Mouse (Mus musculus): ENCODE measurements around the gene Polr2i. TPM values are rescaled to one million over a fixed set of nuclear protein-coding genes. Genes with fewer than 3 reads are reported as not detected.

Gene Polr2i
- polyA plus RNA-seq, 1 experiment from 2014 or later, result 173 TPM

- H3K4me2 ChIP-seq (replicated peaks; ENCODE audit: low read depth, low read length), result peak overlapping the region; percentile 33
- under 1% methylated on average over 16 of the region's 16 CpGs for whole genome bisulfite sequencing
- no peak overlapping the region; the same call in 1 of the 2 replicates for H3K9ac ChIP-seq (ENCODE audit: low read depth, low read length)
- H3K36me3 ChIP-seq (ENCODE audit: control insufficient read depth, insufficient read depth, low read length), result no peaks in the 10 kb centered on the region
- ATAC-seq (ENCODE audit: low FRiP score, low TSS enrichment), result peak; percentile 81
- peak overlapping the region; percentile 3; the same call in 1 of the 2 replicates for H3K4me3 ChIP-seq (ENCODE audit: low read length)
- H3K9me3 ChIP-seq (ENCODE audit: control insufficient read depth, low read length), result no peaks in the 10 kb centered on the region
- H3K27ac ChIP-seq (ENCODE audit: low read depth, low read length), result no peak overlapping the region
- no peaks in the 10 kb centered on the region; the same call in 1 of the 2 replicates for H3K4me1 ChIP-seq (ENCODE audit: control insufficient read depth, insufficient read depth, low read length)
- no peaks in the 10 kb centered on the region for H3K27me3 ChIP-seq (ENCODE audit: control insufficient read depth, insufficient read depth, low read length)
Observed at GRCm38 (mm10) chr7:30216723-30217151, 15.0 kb upstream of the Polr2i start.

DNA sequence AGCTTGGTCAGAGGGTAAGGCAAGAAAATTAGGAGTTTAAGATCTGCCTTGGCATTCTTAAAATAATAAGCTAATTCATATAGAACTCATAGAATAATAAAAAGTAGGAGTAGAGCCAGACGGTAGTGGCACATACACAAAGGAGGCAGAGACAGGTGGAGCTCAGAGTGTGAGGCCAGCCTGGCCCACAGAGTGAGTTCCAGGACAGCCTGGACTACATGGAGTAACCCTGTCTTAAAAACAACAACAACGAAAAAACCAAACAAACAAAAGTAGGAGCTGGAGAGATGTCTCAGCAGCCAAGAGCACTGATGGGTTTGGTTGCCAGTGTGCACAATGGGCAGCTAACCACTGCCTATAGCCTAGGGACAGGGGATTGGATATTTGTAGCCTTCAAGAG, 14.5 kb upstream of the Polr2i start:
- Histone ChIP-seq H3K4me2 (replicated peaks; ENCODE audit: low read depth, low read length) (no peak overlapping the region), H3K9me3 (ENCODE audit: control insufficient read depth, low read length) (no peaks in the 10 kb centered on the region), H3K36me3 (ENCODE audit: control insufficient read depth, insufficient read depth, low read length) (no peaks in the 10 kb centered on the region), H3K27ac (ENCODE audit: low read depth, low read length) (no peak overlapping the region), H3K9ac (ENCODE audit: low read depth, low read length) (no peak overlapping the region), H3K4me3 (ENCODE audit: low read length) (no peak overlapping the region), H3K4me1 (ENCODE audit: control insufficient read depth, insufficient read depth, low read length) (no peaks in the 10 kb centered on the region; the same call in 1 of the 2 replicates), H3K27me3 (ENCODE audit: control insufficient read depth, insufficient read depth, low read length) (no peaks in the 10 kb centered on the region)
- WGBS, result 82% methylated on average over 2 of the region's 2 CpGs
- ATAC-seq (ENCODE audit: low FRiP score, low TSS enrichment), result no peak

- Histone ChIP-seq H3K36me3 (ENCODE audit: control insufficient read depth, insufficient read depth, low read length) (peaks cover 10% of the 10 kb centered on the region), H3K27ac (ENCODE audit: low read depth, low read length) (peak overlapping the region; percentile 59; the same call in 1 of the 2 replicates), H3K9ac (ENCODE audit: low read depth, low read length) (peak overlapping the region; percentile 68), H3K4me2 (replicated peaks; ENCODE audit: low read depth, low read length) (peak overlapping the region; percentile 90), H3K27me3 (ENCODE audit: control insufficient read depth, insufficient read depth, low read length) (no peaks in the 10 kb centered on the region), H3K4me1 (ENCODE audit: control insufficient read depth, insufficient read depth, low read length) (no peaks in the 10 kb centered on the region; the same call in 1 of the 2 replicates), H3K9me3 (ENCODE audit: control insufficient read depth, low read length) (no peaks in the 10 kb centered on the region), H3K4me3 (ENCODE audit: low read length) (peak overlapping the region; percentile 47)
- peak; percentile 47 for ATAC-seq (ENCODE audit: low FRiP score, low TSS enrichment)
- WGBS, result 3% methylated on average over 16 of the region's 16 CpGs
Observed at GRCm38 (mm10) chr7:30219293-30220007, 12.3 kb upstream of the Polr2i start.

- peak overlapping the region; percentile 90 for H3K4me2 ChIP-seq (replicated peaks; ENCODE audit: low read depth, low read length)
- H3K9ac ChIP-seq (ENCODE audit: low read depth, low read length), result peak overlapping the region; percentile 68; the same call in 1 of the 2 replicates
- no peaks in the 10 kb centered on the region for H3K27me3 ChIP-seq (ENCODE audit: control insufficient read depth, insufficient read depth, low read length)
- ATAC-seq (ENCODE audit: low FRiP score, low TSS enrichment), result no peak
- no peaks in the 10 kb centered on the region; the same call in 1 of the 2 replicates for H3K4me1 ChIP-seq (ENCODE audit: control insufficient read depth, insufficient read depth, low read length)
- peak overlapping the region; percentile 47 for H3K4me3 ChIP-seq (ENCODE audit: low read length)
- peaks cover 15% of the 10 kb centered on the region for H3K36me3 ChIP-seq (ENCODE audit: control insufficient read depth, insufficient read depth, low read length)
- H3K9me3 ChIP-seq (ENCODE audit: control insufficient read depth, low read length), result no peaks in the 10 kb centered on the region
- H3K27ac ChIP-seq (ENCODE audit: low read depth, low read length), result no peak overlapping the region
- WGBS, result 12% methylated on average over 11 of the region's 11 CpGs
Observed at GRCm38 (mm10) chr7:30220008-30220356, 11.8 kb upstream of the Polr2i start.

GRCm38 (mm10) chr7:30221433-30221832, 10.3 kb upstream of the Polr2i start:
- Histone ChIP-seq H3K4me3 (ENCODE audit: low read length) (no peak overlapping the region), H3K36me3 (ENCODE audit: control insufficient read depth, insufficient read depth, low read length) (peaks cover 26% of the 10 kb centered on the region), H3K27ac (ENCODE audit: low read depth, low read length) (no peak overlapping the region), H3K4me1 (ENCODE audit: control insufficient read depth, insufficient read depth, low read length) (no peaks in the 10 kb centered on the region; the same call in 1 of the 2 replicates), H3K9me3 (ENCODE audit: control insufficient read depth, low read length) (no peaks in the 10 kb centered on the region), H3K27me3 (ENCODE audit: control insufficient read depth, insufficient read depth, low read length) (no peaks in the 10 kb centered on the region), H3K4me2 (replicated peaks; ENCODE audit: low read depth, low read length) (no peak overlapping the region), H3K9ac (ENCODE audit: low read depth, low read length) (no peak overlapping the region)
- no peak for ATAC-seq (ENCODE audit: low FRiP score, low TSS enrichment)
- 88% methylated on average over 3 of the region's 3 CpGs for WGBS

- no peaks in the 10 kb centered on the region for H3K27me3 ChIP-seq (ENCODE audit: control insufficient read depth, insufficient read depth, low read length)
- no peak overlapping the region for H3K27ac ChIP-seq (ENCODE audit: low read depth, low read length)
- WGBS, result 89% methylated on average over 5 of the region's 5 CpGs
- no peak overlapping the region for H3K4me2 ChIP-seq (replicated peaks; ENCODE audit: low read depth, low read length)
- H3K4me3 ChIP-seq (ENCODE audit: low read length), result no peak overlapping the region
- H3K9ac ChIP-seq (ENCODE audit: low read depth, low read length), result no peak overlapping the region
- H3K4me1 ChIP-seq (ENCODE audit: control insufficient read depth, insufficient read depth, low read length), result no peaks in the 10 kb centered on the region; the same call in 1 of the 2 replicates
- peaks cover 33% of the 10 kb centered on the region for H3K36me3 ChIP-seq (ENCODE audit: control insufficient read depth, insufficient read depth, low read length)
- ATAC-seq (ENCODE audit: low FRiP score, low TSS enrichment), result no peak
- no peaks in the 10 kb centered on the region for H3K9me3 ChIP-seq (ENCODE audit: control insufficient read depth, low read length)
Observed at GRCm38 (mm10) chr7:30222205-30222604, 9.5 kb upstream of the Polr2i start.

DNA sequence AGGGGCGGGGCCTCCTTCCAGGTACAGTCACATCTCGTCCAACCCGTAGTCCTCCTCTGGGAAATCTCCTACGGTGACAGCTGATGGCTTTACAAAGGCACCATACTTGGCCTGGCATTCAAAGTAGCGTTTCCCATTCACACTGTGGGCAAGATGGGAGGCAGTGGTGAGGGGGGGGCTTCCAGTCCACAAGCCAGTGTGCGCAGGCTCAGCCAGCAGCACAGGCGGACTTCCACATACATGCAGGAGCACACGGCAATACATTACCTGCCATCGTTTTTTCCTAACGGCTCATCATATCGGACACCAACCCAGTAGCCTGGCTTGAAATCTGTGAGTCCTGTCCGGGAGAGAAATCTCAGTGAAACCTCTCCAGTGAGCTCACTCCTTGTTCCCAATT, 7.5 kb upstream of the Polr2i start:
- Histone ChIP-seq H3K27me3 (ENCODE audit: control insufficient read depth, insufficient read depth, low read length) (no peaks in the 10 kb centered on the region), H3K9ac (ENCODE audit: low read depth, low read length) (no peak overlapping the region), H3K4me3 (ENCODE audit: low read length) (no peak overlapping the region), H3K4me2 (replicated peaks; ENCODE audit: low read depth, low read length) (no peak overlapping the region), H3K36me3 (ENCODE audit: control insufficient read depth, insufficient read depth, low read length) (peaks cover 43% of the 10 kb centered on the region), H3K4me1 (ENCODE audit: control insufficient read depth, insufficient read depth, low read length) (no peaks in the 10 kb centered on the region; the same call in 1 of the 2 replicates), H3K9me3 (ENCODE audit: control insufficient read depth, low read length) (no peaks in the 10 kb centered on the region), H3K27ac (ENCODE audit: low read depth, low read length) (no peak overlapping the region)
- 95% methylated on average over 12 of the region's 12 CpGs for WGBS
- ATAC-seq (ENCODE audit: low FRiP score, low TSS enrichment), result no peak

GRCm38 (mm10) chr7:30231328-30231668, 450 bp upstream of the Polr2i start:
- ATAC-seq (ENCODE audit: low FRiP score, low TSS enrichment), result peak; percentile 32; the same call in 1 of the 2 replicates
- H3K4me3 ChIP-seq (ENCODE audit: low read length), result peak overlapping the region; percentile 82
- H3K36me3 ChIP-seq (ENCODE audit: control insufficient read depth, insufficient read depth, low read length), result peaks cover 43% of the 10 kb centered on the region
- H3K9me3 ChIP-seq (ENCODE audit: control insufficient read depth, low read length), result no peaks in the 10 kb centered on the region
- no peaks in the 10 kb centered on the region for H3K27me3 ChIP-seq (ENCODE audit: control insufficient read depth, insufficient read depth, low read length)
- peaks cover 17% of the 10 kb centered on the region for H3K4me1 ChIP-seq (ENCODE audit: control insufficient read depth, insufficient read depth, low read length)
- under 1% methylated on average over 16 of the region's 16 CpGs for WGBS
- peak overlapping the region; percentile 82 for H3K9ac ChIP-seq (ENCODE audit: low read depth, low read length)
- peak overlapping the region; percentile 73 for H3K4me2 ChIP-seq (replicated peaks; ENCODE audit: low read depth, low read length)
- H3K27ac ChIP-seq (ENCODE audit: low read depth, low read length), result 0 out of 2 replicates have a peak overlapping the region, but pooled peaks have one; percentile 32

DNA sequence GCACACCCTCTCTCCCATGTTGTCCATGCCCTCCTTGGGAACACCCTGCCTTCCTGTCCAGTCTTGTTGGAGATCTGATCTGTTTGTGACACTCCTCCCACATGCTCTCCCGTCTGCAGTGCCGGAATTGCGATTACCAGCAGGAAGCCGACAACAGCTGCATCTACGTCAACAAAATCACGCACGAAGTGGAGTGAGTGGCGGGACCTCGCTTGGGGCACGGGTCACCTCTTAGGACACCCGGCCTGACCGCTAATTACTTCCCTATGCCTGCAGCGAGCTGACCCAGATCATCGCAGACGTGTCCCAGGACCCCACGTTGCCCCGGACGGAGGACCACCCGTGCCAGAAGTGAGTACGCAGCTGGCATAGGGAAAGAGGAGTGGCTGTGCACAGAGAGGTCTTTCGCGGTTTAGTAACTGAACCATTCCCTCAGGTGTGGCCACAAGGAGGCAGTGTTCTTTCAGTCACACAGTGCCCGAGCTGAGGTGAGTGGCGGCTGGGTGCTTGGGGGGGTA, 942 bp downstream of the Polr2i start:
- peak; percentile 28 for ATAC-seq (ENCODE audit: low FRiP score, low TSS enrichment)
- Histone ChIP-seq H3K4me1 (ENCODE audit: control insufficient read depth, insufficient read depth, low read length) (peaks cover 17% of the 10 kb centered on the region), H3K4me2 (replicated peaks; ENCODE audit: low read depth, low read length) (peak overlapping the region; percentile 73), H3K9me3 (ENCODE audit: control insufficient read depth, low read length) (no peaks in the 10 kb centered on the region), H3K27me3 (ENCODE audit: control insufficient read depth, insufficient read depth, low read length) (no peaks in the 10 kb centered on the region), H3K9ac (ENCODE audit: low read depth, low read length) (peak overlapping the region; percentile 82), H3K27ac (ENCODE audit: low read depth, low read length) (peak overlapping the region; percentile 88; the same call in 1 of the 2 replicates), H3K36me3 (ENCODE audit: control insufficient read depth, insufficient read depth, low read length) (peaks cover 29% of the 10 kb centered on the region; the same call in 1 of the 2 replicates), H3K4me3 (ENCODE audit: low read length) (peak overlapping the region; percentile 82)
- 6% methylated on average over 24 of the region's 24 CpGs for WGBS
